Mouse (Mus musculus) inflammation-experienced regulatory T-cells, adult 16 weeks (primary cell): ENCODE data around the gene Ei24. TPM values are rescaled to one million over a fixed set of nuclear protein-coding genes. Genes with fewer than 3 reads are reported as not detected.

Experiments
- polyA plus RNA-seq: library from polyadenylated mRNA; unstranded; fragments of 100-300 nt; shearing (Covaris generic); gene quantifications from one replicate; pipeline ENCODE4 v1.2.1, GENCODE M21; 2017

Ei24 gene
- polyA plus RNA-seq: 26.2 TPM

GRCm38 (mm10) chr9:36796781-36797555 is at the start of gene Ei24:
Gene Ei24, minus strand, starts transcription at chr9:36797393.

DNA sequence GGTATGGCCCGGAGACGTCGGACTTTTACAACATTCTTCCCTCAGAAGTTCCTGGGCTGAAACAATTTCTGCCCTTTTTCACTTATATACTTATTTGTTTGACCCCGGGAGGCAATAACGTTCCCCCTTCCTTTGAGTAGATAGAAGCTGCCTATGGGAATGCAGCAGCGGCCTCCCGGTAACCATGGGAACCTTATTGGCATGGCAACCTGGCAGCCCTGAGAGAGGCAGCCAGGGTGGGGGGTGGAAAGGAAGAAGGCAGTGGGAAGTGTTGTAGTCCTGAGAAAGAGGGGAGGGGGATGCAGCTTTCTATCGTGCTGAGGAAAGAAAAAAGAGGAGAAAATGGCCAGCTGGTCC is 24.4 kb upstream of the Ei24 start, which contains the start of gene Fez1:
TSS of gene Fez1 (plus strand) at position 221 of the 357 bp plus-strand sequence.

GRCm38 (mm10) chr9:36767203-36768143 is 29.7 kb downstream of the Ei24 start, which contains the start of gene Stt3a:
Gene Stt3a, minus strand, starts transcription at chr9:36767679.

Other genes starting within 250 kb of the Ei24 start
- gene Gm17689, start 214.8 kb downstream of the Ei24 start, polyA plus RNA-seq: not detected
- not detected for gene A630095E13Rik, start 154.0 kb downstream of the Ei24 start, polyA plus RNA-seq
- not detected for gene Acrv1, start 104.2 kb downstream of the Ei24 start, polyA plus RNA-seq
- gene Chek1, start 70.3 kb downstream of the Ei24 start, polyA plus RNA-seq: 5.4 TPM
- gene Stt3a, start 29.7 kb downstream of the Ei24 start, polyA plus RNA-seq: 283 TPM
- not detected for gene Fez1, start 24.5 kb upstream of the Ei24 start, polyA plus RNA-seq